Mouse (Mus musculus): Measurements from ENCODE around the gene Neu1. TPM values are rescaled to one million over a fixed set of nuclear protein-coding genes. Genes with fewer than 3 reads are reported as not detected.
A peak's percentile ranks its signal among the peaks of the same experiment; 100 is the strongest.
"Not testable (repeated sequence)": the region's sequence is repeated elsewhere in the genome, so short reads cannot be mapped to it uniquely, and the experiment has no call there.

Gene Neu1
- polyA plus RNA-seq, 1 experiment, result 68.8 TPM

DNA sequence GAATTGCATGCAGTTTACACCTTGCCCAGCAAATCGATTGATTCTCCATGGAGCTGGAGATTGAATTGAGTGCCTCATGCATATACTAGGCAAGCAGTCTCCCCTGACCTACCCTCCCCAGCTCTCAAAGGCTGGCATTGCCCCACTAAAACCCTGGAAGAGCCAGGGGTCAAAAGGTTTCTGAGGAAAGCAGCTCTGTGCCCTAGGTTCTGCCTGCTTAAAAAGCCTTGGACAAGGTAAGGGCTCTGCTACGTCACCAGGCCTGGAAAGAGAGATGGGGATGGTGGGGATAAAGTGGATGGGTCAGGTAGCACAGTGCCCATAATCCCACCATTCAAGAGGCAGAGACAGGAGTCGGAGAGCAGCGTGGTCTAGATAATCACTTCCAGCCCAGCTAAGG lies 23.8 kb downstream of the Neu1 start:
- TF ChIP-seq POLR2A (IDR thresholded peaks at IDR 0.05; ENCODE audit: low read depth, low read length) (no peak), CTCF (IDR thresholded peaks at IDR 0.05; ENCODE audit: extremely low read depth, insufficient read length, insufficient replicate concordance, low read depth, low read length) (no peak)
- Histone ChIP-seq H3K36me3 (ENCODE audit: control insufficient read depth, insufficient read depth, low read length) (peaks cover 5% of the 10 kb centered on the region), H3K27ac (ENCODE audit: insufficient read depth, low read depth, low read length) (no peak overlapping the region), H3K27me3 (ENCODE audit: control insufficient read depth, insufficient read depth, low read length) (no peaks in the 10 kb centered on the region), H3K4me1 (ENCODE audit: control insufficient read depth, insufficient read depth, insufficient read length, low read length) (peaks cover 3% of the 10 kb centered on the region; the same call in 1 of the 2 replicates), H3K4me3 (ENCODE audit: low read depth, low read length) (no peak overlapping the region)
- 92% methylated on average over 4 of the region's 4 CpGs for WGBS

DNA sequence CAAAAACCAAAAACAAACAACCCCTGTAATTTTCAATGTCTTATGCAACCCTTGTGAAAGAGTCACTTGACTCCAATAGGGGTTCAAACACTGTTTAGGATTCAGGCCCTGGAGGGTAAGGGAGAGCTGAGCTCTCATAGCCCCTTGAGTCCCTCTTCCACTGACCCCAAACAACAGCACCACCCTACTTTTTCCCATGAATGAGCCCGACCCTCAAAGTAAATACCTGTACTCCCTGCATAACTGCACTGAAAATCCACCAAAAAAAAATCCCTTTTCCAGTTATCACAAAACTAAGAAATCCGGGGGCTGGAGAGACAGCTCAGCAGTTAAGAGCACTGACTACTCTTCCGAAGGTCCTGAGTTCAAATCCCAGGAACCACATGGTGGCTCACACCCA lies 24.8 kb downstream of the Neu1 start:
- WGBS, result 83% methylated on average over 3 of the region's 3 CpGs
- 0 out of 2 replicates have a peak, but pooled peaks cover under 1% of the 10 kb centered on the region for H3K36me3 ChIP-seq (ENCODE audit: control insufficient read depth, insufficient read depth, low read length)
- no peak overlapping the region for H3K27ac ChIP-seq (ENCODE audit: insufficient read depth, low read depth, low read length)
- H3K4me3 ChIP-seq (ENCODE audit: low read depth, low read length), result no peak overlapping the region
- H3K27me3 ChIP-seq (ENCODE audit: control insufficient read depth, insufficient read depth, low read length), result no peaks in the 10 kb centered on the region
- TF ChIP-seq CTCF (IDR thresholded peaks at IDR 0.05; ENCODE audit: extremely low read depth, insufficient read length, insufficient replicate concordance, low read depth, low read length) (no peak), POLR2A (IDR thresholded peaks at IDR 0.05; ENCODE audit: low read depth, low read length) (no peak)
- H3K4me1 ChIP-seq (ENCODE audit: control insufficient read depth, insufficient read depth, insufficient read length, low read length), result 0 out of 2 replicates have a peak, but pooled peaks cover 2% of the 10 kb centered on the region

DNA sequence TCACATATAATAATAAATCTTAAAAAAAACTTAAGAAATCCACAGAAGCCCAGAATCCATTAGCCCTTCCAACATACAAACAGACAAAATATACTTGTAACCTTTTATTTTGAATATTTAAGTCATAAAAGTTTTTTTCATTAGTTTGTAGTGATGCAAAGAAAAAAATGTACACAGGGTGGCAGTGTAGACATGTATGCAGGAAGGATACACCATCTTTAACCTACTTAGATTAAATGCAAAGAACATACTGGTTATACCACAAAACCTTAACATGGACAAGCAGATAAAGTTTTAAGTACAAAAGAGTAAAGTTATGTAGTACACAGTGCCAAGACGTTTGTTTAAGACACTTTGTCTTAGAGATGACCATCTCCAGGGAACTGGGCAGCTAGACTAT lies 25.3 kb downstream of the Neu1 start:
- Histone ChIP-seq H3K36me3 (ENCODE audit: control insufficient read depth, insufficient read depth, low read length) (no peaks in the 10 kb centered on the region), H3K4me1 (ENCODE audit: control insufficient read depth, insufficient read depth, insufficient read length, low read length) (0 out of 2 replicates have a peak, but pooled peaks cover 2% of the 10 kb centered on the region), H3K4me3 (ENCODE audit: low read depth, low read length) (no peak overlapping the region), H3K27me3 (ENCODE audit: control insufficient read depth, insufficient read depth, low read length) (no peaks in the 10 kb centered on the region), H3K27ac (ENCODE audit: insufficient read depth, low read depth, low read length) (no peak overlapping the region)
- 27% methylated on average over 1 of the region's 1 CpGs for WGBS
- TF ChIP-seq POLR2A (IDR thresholded peaks at IDR 0.05; ENCODE audit: low read depth, low read length) (no peak), CTCF (IDR thresholded peaks at IDR 0.05; ENCODE audit: extremely low read depth, insufficient read length, insufficient replicate concordance, low read depth, low read length) (no peak)

DNA sequence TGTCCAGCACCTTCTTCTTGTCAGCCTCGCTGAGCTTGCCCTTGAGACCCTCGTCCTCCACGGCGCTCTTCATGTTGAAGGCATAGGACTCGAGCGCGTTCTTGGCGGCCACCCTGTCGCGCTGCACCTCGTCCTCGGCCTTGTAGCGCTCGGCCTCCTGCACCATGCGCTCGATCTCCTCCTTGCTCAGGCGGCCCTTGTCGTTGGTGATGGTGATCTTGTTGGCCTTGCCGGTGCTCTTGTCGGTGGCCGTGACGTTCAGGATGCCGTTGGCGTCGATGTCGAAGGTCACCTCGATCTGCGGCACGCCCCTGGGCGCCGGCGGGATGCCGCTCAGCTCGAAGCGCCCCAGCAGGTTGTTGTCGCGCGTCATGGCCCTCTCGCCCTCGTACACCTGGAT lies 26.2 kb downstream of the Neu1 start:
- H3K36me3 ChIP-seq (ENCODE audit: control insufficient read depth, insufficient read depth, low read length), result not testable (repeated sequence)
- 9% methylated on average over 36 of the region's 40 CpGs for WGBS

DNA sequence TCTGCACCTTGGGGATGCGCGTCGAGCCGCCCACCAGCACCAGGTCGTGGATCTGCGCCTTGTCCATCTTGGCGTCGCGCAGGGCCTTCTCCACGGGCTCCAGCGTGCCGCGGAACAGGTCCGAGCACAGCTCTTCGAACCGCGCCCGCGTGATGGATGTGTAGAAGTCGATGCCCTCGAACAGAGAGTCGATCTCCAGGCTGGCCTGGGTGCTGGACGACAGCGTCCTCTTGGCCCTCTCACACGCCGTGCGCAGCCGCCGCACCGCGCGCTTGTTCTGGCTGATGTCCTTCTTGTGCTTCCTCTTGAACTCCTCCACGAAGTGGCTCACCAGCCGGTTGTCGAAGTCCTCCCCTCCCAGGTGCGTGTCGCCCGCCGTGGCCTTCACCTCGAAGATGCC lies 26.9 kb downstream of the Neu1 start:
- 17% methylated on average over 30 of the region's 40 CpGs for WGBS
- H3K4me1 ChIP-seq (ENCODE audit: control insufficient read depth, insufficient read depth, insufficient read length, low read length); H3K27me3 ChIP-seq (ENCODE audit: control insufficient read depth, insufficient read depth, low read length); H3K27ac ChIP-seq (ENCODE audit: insufficient read depth, low read depth, low read length); H3K36me3 ChIP-seq (ENCODE audit: control insufficient read depth, insufficient read depth, low read length): not testable (repeated sequence)
- peak overlapping the region; percentile 24; the same call in 1 of the 2 replicates for H3K4me3 ChIP-seq (ENCODE audit: low read depth, low read length)

More for the DNA sequence above, 26.2 kb downstream of the Neu1 start:
- H3K4me3 ChIP-seq (ENCODE audit: low read depth, low read length), result peak overlapping the region; percentile 43
- H3K27ac ChIP-seq (ENCODE audit: insufficient read depth, low read depth, low read length); H3K27me3 ChIP-seq (ENCODE audit: control insufficient read depth, insufficient read depth, low read length); H3K4me1 ChIP-seq (ENCODE audit: control insufficient read depth, insufficient read depth, insufficient read length, low read length): not testable (repeated sequence)

DNA sequence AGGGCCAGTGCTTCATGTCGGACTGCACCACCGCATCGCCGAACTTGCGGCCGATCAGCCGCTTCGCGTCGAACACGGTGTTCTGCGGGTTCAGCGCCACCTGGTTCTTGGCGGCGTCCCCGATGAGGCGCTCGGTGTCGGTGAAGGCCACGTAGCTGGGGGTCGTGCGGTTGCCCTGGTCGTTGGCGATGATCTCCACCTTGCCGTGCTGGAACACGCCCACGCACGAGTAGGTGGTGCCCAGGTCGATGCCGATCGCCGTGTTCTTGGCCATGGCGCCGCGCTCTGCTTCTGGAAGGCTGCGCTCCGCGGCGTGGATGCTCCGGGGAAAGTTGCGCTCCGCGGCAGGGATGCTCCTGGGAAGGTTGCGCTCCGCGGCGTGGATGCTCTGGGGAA lies 27.7 kb downstream of the Neu1 start:
- not testable (repeated sequence) for H3K36me3 ChIP-seq (ENCODE audit: control insufficient read depth, insufficient read depth, low read length); H3K27ac ChIP-seq (ENCODE audit: insufficient read depth, low read depth, low read length); H3K4me1 ChIP-seq (ENCODE audit: control insufficient read depth, insufficient read depth, insufficient read length, low read length); H3K27me3 ChIP-seq (ENCODE audit: control insufficient read depth, insufficient read depth, low read length)
- H3K4me3 ChIP-seq (ENCODE audit: low read depth, low read length), result peak overlapping the region; percentile 62
- 1% methylated on average over 37 of the region's 47 CpGs for WGBS

DNA sequence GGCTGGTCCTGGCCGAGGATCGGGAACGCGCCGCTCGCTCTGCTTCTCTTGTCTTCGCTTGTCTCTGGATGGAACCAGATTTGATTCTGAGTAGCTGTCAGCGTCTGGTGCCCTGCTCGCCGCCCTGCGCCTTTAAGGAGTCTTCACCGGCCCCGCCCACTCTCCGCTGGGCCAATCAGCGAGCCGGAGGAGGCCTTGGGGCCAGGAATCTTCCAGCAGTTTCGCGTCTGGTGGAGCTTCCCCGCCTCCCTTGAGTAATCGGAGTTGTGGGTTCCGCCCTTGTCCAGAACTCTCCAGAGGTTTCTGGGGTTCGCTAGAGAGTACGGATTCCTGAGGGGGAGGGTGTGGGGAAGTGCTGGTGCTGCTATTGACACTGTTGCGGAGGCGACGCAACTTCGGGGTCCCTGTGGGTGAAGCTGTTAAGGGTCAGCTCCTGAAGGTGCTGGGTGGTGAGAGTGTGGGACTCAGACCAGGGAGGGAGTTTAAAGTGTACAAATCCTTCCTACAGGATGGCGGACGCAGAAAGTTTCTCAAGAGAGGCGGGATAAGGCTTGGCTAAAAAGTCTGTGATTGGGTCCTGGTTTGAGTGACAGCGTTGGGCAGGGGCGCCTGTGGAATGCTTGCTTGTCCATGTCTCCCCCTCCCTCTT lies 28.2 kb downstream of the Neu1 start, which contains the start of gene Hspa1b:
Gene Hspa1b, minus strand, starts transcription at position 109 of the 649 bp plus-strand sequence.
- 1% methylated on average over 32 of the region's 32 CpGs for whole genome bisulfite sequencing

More for the DNA sequence above, 28.2 kb downstream of the Neu1 start, which contains the start of gene Hspa1b:
- H3K27ac ChIP-seq (ENCODE audit: insufficient read depth, low read depth, low read length), result peak within 1 kb of the TSS; percentile 96
- not testable (repeated sequence) for H3K27me3 ChIP-seq (ENCODE audit: control insufficient read depth, insufficient read depth, low read length); H3K4me1 ChIP-seq (ENCODE audit: control insufficient read depth, insufficient read depth, insufficient read length, low read length); H3K36me3 ChIP-seq (ENCODE audit: control insufficient read depth, insufficient read depth, low read length)
- H3K4me3 ChIP-seq (ENCODE audit: low read depth, low read length), result peak within 1 kb of the TSS; percentile 77
- TF ChIP-seq POLR2A (IDR thresholded peaks at IDR 0.05; ENCODE audit: low read depth, low read length), result peak; percentile 75; the same call in 1 of the 2 replicates

Data from small intestine, adult 2 months (tissue).